Mouse (Mus musculus) kidney, embryonic 14.5 days (tissue): ENCODE data around the gene Sult1a1. TPM values are rescaled to one million over a fixed set of nuclear protein-coding genes. Genes with fewer than 3 reads are reported as not detected.

ENCODE experiments used
- ATAC-seq: fragments of 200-750 bp; cut with Nextera tagmentation; 2 replicates; pipeline ENCODE4 v1.8.0; 2017; ENCODE audit warnings: moderate number of reproducible peaks, mild to moderate bottlenecking, moderate TSS enrichment, moderate library complexity; ENCODE audit not compliant: low FRiP score, low TSS enrichment
- H3K27ac ChIP-seq: fragments of 300-500 bp; sonication (generic); 2 replicates; pipeline ENCODE4 v1.5.1; 2014; ENCODE audit warnings: low read depth, mild to moderate bottlenecking, low read length, moderate library complexity, mixed read lengths
- H3K27me3 ChIP-seq: fragments of 300-500 bp; sonication (generic); 2 replicates; pipeline ENCODE4 v1.6.1; 2014; ENCODE audit warnings: mild to moderate bottlenecking, low read length; ENCODE audit not compliant: control insufficient read depth, insufficient read depth
- H3K36me3 ChIP-seq: fragments of 300-500 bp; sonication (generic); 2 replicates; pipeline ENCODE4 v1.6.1; 2014; ENCODE audit warnings: low read length, mixed read lengths; ENCODE audit not compliant: control insufficient read depth, insufficient read depth
- H3K4me1 ChIP-seq: fragments of 300-500 bp; sonication (generic); 2 replicates; pipeline ENCODE4 v1.6.1; 2014; ENCODE audit warnings: low read length, mixed read lengths; ENCODE audit not compliant: control insufficient read depth, insufficient read depth
- H3K4me2 ChIP-seq: fragments of 300-500 bp; sonication (generic); replicated peaks from 2 replicates; pipeline ENCODE4 v1.6.1; 2014; ENCODE audit warnings: low read depth, mild to moderate bottlenecking, low read length
- H3K4me3 ChIP-seq: fragments of 300-500 bp; sonication (generic); 2 replicates; pipeline ENCODE4 v1.5.1; 2014; ENCODE audit warnings: mild to moderate bottlenecking, low read length
- H3K9ac ChIP-seq: fragments of 300-500 bp; sonication (generic); 2 replicates; pipeline ENCODE4 v1.6.1; 2014; ENCODE audit warnings: low read depth, mild to moderate bottlenecking, low read length, moderate library complexity
- H3K9me3 ChIP-seq: fragments of 300-500 bp; sonication (generic); 2 replicates; pipeline ENCODE4 v1.6.1; 2016; ENCODE audit warnings: low read length; ENCODE audit not compliant: control insufficient read depth
- WGBS: fragments of 180-500 bp; shearing (Covaris S2); extraction: QIAGEN DNeasy Blood & Tissue Kit; methylation state at CpG from one replicate; pipeline ENCODE4 v1.1.7; 2014; 5-methylcytosine and 5-hydroxymethylcytosine counted together
- polyA plus RNA-seq: library from polyadenylated mRNA; unstranded; fragments of >200 nt; fragmentation: Nextera tagmentation; extraction: Ambion mirVana; gene quantifications from 2 replicates; pipeline ENCODE4 v1.2.1, GENCODE M21; 2014

The Sult1a1 gene
- polyA plus RNA-seq, 1 experiment from 2014 or later = 5.2 TPM

DNA sequence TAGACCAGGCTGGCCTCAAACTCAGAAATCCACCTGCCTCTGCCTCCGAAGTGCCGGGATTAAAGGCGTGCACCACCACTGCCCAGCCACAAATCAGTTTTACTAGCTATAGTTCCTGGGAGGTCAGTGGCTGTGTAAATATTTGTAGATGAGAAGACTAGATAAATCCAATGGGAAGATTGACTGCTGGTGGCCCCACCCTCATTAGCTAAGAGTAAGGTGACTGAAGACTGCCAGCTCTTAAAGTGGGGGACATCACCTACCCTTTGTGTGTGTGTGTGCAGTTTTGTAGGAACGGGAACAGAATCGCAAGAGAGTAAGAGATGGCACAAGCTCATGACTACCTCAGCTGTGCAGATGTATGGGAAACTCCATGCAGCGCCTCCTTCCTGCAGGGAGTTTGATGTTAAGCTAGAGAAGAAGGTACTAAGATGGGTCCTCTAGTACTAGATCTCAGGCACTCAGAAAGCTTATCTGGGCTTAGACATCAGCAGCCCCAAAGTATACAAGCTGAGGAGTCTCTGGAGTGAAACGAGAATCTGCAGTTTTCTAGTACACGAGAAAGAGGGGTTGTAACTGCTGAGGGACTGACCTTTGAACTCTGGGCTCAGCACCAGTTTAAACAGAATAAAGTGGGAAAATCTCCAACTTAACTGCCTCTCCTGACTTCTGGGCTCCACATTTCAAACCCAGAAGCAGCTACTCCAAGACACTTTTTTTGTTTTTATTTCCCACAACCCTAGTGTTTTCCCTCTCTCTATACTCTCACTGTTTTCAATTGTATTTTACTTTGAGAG lies 2.5 kb upstream of the Sult1a1 start:
- WGBS = 64% methylated on average over 8 of the region's 8 CpGs
- Histone ChIP-seq H3K36me3 (peaks cover 2% of the 10 kb centered on the region; the same call in 1 of the 2 replicates), H3K4me1 (no peaks in the 10 kb centered on the region), H3K9ac (no peak overlapping the region), H3K4me2 (no peak overlapping the region), H3K4me3 (no peak overlapping the region), H3K9me3 (no peaks in the 10 kb centered on the region), H3K27ac (no peak overlapping the region), H3K27me3 (no peaks in the 10 kb centered on the region)
- no peak for ATAC-seq

DNA sequence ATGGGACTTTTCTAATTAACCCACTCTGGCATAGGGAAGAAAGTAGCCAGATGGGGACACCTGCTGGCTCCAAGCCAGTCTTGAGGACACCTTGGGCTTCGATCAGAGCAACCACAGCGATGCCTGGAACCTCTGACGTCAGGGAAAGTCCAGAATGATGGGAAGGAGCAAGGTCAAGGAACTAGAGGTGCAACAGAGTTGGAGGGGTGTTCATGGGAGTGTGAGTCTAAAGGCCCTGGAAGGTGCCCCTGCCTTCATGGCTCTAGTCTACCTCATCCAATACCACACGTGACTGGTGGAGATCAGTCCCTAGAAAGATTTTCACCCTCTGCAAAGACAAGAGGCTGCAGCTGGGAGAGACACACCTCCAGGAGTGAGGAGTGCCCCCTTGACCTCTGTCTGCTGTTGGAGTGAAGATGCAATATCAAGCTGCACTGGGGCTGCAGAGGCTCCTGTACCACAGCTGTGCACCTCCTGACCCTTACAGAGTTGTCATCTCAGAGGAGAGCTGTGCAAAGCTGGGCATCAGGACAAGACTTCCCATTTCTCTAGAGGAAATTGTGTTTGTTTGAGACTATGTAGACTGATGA lies 494 bp upstream of the Sult1a1 start:
- WGBS = 81% methylated on average over 4 of the region's 4 CpGs
- Histone ChIP-seq H3K9ac (no peak overlapping the region), H3K4me1 (no peaks in the 10 kb centered on the region), H3K27ac (no peak overlapping the region), H3K9me3 (no peaks in the 10 kb centered on the region), H3K4me3 (no peak overlapping the region), H3K36me3 (peaks cover 14% of the 10 kb centered on the region; the same call in 1 of the 2 replicates), H3K27me3 (no peaks in the 10 kb centered on the region), H3K4me2 (no peak overlapping the region)
- no peak for ATAC-seq

DNA sequence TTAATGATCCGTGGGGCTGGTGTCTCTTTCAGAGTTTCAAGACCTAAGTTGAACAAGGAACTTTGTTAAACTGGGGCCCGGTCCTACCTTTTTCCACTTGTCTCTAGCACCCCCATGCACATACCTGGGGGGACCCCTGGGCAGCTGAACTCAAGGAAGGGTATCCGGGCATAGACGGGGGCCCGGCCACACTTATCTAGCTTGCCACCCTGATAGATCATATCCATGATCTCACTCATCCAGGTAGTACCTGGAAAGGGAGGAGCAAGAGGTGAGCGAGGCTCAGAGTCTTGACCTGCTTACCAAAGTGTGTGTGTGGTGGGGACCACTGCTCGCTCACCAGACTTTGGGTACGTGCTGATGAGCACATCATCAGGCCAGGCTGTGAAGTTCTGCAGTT lies 1.1 kb downstream of the Sult1a1 start:
- Histone ChIP-seq H3K9me3 (no peaks in the 10 kb centered on the region), H3K4me2 (no peak overlapping the region), H3K27me3 (no peaks in the 10 kb centered on the region), H3K4me1 (no peaks in the 10 kb centered on the region), H3K9ac (no peak overlapping the region), H3K27ac (no peak overlapping the region), H3K4me3 (no peak overlapping the region), H3K36me3 (peaks cover 19% of the 10 kb centered on the region; the same call in 1 of the 2 replicates)
- ATAC-seq = no peak
- WGBS = 97% methylated on average over 8 of the region's 8 CpGs

DNA sequence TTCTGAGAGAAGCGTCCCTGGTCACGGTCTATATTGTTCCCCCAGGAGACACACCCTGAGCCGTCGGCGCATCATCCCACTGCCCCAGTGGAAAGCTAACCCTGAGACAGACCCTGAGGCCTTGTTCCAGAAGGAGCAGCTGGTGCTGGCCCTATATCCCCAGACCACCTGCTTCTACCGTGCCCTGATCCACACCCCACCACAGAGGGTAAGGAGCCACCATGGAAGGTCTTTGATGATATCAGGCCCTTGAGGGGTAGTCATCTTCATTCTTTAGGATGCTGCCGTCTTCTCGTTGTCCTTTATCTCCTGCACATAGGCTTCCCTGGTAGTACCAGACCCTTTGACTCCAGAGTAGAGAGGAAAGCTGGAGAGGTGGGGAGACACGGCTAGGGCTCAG lies 4.1 kb downstream of the Sult1a1 start:
- H3K4me1 ChIP-seq = no peaks in the 10 kb centered on the region
- no peaks in the 10 kb centered on the region for H3K9me3 ChIP-seq
- no peak overlapping the region for H3K4me2 ChIP-seq
- H3K27me3 ChIP-seq = no peaks in the 10 kb centered on the region
- peaks cover 21% of the 10 kb centered on the region; the same call in 1 of the 2 replicates for H3K36me3 ChIP-seq
- H3K9ac ChIP-seq = no peak overlapping the region
- H3K27ac ChIP-seq = no peak overlapping the region
- H3K4me3 ChIP-seq = no peak overlapping the region
- 95% methylated on average over 9 of the region's 9 CpGs for WGBS
- ATAC-seq = no peak

DNA sequence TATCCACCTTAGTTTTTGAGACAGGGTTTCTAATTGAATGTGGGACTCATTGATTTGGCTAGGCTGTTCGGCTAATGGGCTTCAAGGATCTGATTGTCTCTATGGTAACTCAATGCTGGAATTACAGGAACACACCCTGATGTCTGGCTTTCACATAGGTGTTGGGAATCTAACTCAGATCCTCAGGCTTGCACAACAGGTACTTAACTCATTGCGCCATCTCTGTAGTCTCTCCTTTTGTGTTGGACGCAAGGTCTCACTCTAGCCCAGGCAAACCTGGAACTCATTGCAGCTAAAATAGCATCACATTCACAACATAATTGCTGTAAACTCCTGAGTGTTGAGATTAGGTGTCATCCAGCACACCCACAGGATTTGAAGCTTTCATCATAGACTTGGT lies 6.1 kb downstream of the Sult1a1 start:
- Histone ChIP-seq H3K9me3 (no peaks in the 10 kb centered on the region), H3K27ac (no peak overlapping the region), H3K4me3 (no peak overlapping the region), H3K4me1 (no peaks in the 10 kb centered on the region), H3K36me3 (peaks cover 23% of the 10 kb centered on the region; the same call in 1 of the 2 replicates), H3K27me3 (no peaks in the 10 kb centered on the region), H3K9ac (no peak overlapping the region), H3K4me2 (no peak overlapping the region)
- WGBS = 90% methylated on average over 3 of the region's 3 CpGs
- ATAC-seq = no peak

DNA sequence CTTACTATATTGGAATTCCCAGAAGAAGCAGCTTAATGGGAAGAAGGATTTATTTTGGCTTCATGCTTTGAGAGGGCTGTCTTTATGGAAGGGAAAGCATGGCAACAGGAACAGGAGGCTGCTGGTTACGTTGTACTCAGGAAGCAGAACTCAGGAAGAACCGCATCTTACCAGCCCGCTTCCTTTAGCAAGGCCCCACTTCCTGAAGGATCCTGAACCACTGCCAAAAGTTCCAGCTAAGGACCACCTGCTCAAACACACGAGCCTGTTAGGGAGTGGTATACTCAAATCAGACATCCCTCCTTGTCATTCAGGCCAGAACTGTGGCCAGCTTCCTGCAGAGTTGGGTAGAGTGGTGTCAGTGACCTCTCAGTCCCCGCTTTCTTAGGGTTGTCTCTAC lies 7.8 kb downstream of the Sult1a1 start:
- H3K27ac ChIP-seq = peak overlapping the region; percentile 51; the same call in 1 of the 2 replicates
- H3K4me1 ChIP-seq = no peaks in the 10 kb centered on the region
- H3K9ac ChIP-seq = no peak overlapping the region
- no peak for ATAC-seq
- H3K36me3 ChIP-seq = peaks cover 33% of the 10 kb centered on the region; the same call in 1 of the 2 replicates
- 76% methylated on average over 5 of the region's 5 CpGs for WGBS
- H3K9me3 ChIP-seq = no peaks in the 10 kb centered on the region
- H3K27me3 ChIP-seq = no peaks in the 10 kb centered on the region
- no peak overlapping the region for H3K4me3 ChIP-seq
- no peak overlapping the region for H3K4me2 ChIP-seq

DNA sequence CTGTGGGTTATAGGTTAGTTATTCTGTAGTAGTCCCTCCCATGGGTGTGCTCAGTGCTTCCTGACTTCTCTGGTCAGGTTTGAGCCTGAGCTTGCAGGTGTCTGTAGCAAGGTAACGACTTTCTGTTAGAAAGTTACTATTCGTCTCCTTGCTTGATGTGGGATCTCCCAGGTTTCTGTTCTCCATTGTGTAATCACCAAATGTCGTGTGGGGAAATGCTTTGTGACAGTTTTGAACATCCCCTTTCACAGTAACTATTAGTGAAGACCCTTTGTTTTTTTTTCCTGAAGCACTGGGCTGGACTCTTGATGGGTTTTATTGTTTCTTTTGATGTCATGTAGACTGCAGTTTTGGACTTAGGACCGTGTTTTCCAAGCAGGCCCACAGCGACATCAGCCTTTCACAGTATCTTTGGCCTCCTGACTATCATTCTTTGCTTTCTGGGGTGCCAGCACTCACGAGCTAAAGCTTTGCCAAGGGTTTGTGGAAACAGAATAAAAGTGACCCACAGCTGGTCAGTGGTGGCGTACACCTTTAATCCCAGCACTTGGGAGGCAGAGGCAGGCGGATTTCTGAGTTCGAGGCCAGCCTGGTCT lies 8.6 kb downstream of the Sult1a1 start:
- H3K9me3 ChIP-seq = no peaks in the 10 kb centered on the region
- peak overlapping the region; percentile 51; the same call in 1 of the 2 replicates for H3K27ac ChIP-seq
- H3K4me2 ChIP-seq = no peak overlapping the region
- WGBS = 76% methylated on average over 9 of the region's 9 CpGs
- H3K4me3 ChIP-seq = no peak overlapping the region
- no peak overlapping the region for H3K9ac ChIP-seq
- H3K36me3 ChIP-seq = peaks cover 28% of the 10 kb centered on the region; the same call in 1 of the 2 replicates
- no peak for ATAC-seq
- no peaks in the 10 kb centered on the region for H3K27me3 ChIP-seq
- no peaks in the 10 kb centered on the region for H3K4me1 ChIP-seq

DNA sequence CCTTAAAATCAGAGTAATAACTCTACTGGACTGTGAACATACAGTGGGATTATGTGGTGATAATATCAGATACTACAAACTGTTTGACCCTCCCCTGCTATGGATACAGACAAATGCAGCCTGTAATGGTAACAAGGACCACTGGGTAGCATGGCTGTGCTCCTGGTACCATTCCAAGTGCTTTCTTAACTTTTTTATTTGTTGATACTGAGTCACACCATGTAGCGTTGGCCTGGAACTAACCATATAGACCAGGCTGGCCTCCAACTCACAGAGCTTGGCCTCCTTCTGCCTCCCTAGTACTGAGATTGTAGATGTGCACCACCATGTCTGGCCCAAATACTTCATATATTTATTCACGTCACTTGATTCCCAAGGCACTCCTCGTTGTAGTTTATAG lies 11.0 kb downstream of the Sult1a1 start:
- H3K36me3 ChIP-seq = peaks cover 21% of the 10 kb centered on the region; the same call in 1 of the 2 replicates

DNA sequence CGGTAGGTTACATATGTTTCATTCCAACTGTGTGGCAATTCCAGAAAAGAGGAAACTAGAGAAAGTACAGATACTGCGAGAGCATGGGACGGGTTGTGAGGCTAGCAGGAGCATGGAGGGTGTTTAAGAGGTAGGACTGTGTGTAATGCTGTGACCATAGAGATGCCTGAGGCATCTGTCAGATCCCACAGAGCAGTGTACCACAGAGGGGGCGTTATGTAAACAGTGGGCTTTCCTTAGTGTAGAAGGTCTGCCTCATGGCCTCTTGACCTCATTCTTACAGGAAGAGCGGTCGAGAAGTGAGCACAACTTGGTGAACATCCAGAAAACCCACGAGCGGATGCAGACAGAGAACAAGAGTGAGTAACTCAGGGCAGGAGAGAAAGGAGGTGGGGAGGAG lies 12.6 kb downstream of the Sult1a1 start:
- Histone ChIP-seq H3K4me2 (no peak overlapping the region), H3K4me1 (no peaks in the 10 kb centered on the region), H3K27ac (no peak overlapping the region), H3K36me3 (peaks cover 17% of the 10 kb centered on the region; the same call in 1 of the 2 replicates), H3K9me3 (no peaks in the 10 kb centered on the region), H3K4me3 (no peak overlapping the region), H3K27me3 (no peaks in the 10 kb centered on the region), H3K9ac (no peak overlapping the region)
- ATAC-seq = peak; percentile 24; the same call in 1 of the 2 replicates
- 69% methylated on average over 8 of the region's 8 CpGs for WGBS

More for the DNA sequence above, 11.0 kb downstream of the Sult1a1 start:
- H3K4me1 ChIP-seq = no peaks in the 10 kb centered on the region
- no peak for ATAC-seq
- no peak overlapping the region for H3K9ac ChIP-seq
- no peak overlapping the region for H3K4me2 ChIP-seq
- H3K9me3 ChIP-seq = no peaks in the 10 kb centered on the region
- H3K4me3 ChIP-seq = no peak overlapping the region
- no peaks in the 10 kb centered on the region for H3K27me3 ChIP-seq
- 90% methylated on average over 3 of the region's 3 CpGs for WGBS
- H3K27ac ChIP-seq = no peak overlapping the region
